Mouse (Mus musculus): ENCODE results near the gene Exoc3l2. TPM values are rescaled to one million over a fixed set of nuclear protein-coding genes. Genes with fewer than 3 reads are reported as not detected.

The Exoc3l2 gene
- polyA plus RNA-seq (2015; fragmentation: Nextera tagmentation; extraction: Ambion mirVana) = 3.6 and 3.9 TPM in 2 replicates

DNA sequence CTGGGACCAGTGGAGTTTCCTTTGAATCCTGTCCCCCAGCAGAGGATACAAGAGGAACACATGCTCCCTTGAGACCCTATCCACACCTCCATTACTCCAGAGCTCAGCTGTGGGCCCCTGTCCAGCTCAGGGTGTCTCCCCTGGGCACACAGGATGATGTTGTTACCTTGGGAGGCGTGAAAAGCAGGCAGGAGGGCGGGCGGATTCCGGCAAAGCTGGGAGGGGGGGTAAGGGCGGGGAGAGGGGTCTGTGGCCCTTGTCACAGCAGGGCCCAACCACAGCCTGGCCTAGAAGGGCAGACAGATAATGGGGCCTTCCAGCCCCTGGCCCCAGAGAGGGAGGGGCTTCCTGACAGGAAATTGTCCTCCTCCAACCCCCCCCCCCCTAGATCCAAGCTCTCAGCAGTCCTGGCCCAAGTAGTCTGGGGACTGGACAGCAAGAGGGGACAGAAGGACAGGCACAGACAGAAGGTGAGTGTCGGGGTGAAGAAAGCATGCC is at the start of gene Exoc3l2:
Gene Exoc3l2 (plus strand): TSS at position 448 of the 498 bp plus-strand sequence.

DNA sequence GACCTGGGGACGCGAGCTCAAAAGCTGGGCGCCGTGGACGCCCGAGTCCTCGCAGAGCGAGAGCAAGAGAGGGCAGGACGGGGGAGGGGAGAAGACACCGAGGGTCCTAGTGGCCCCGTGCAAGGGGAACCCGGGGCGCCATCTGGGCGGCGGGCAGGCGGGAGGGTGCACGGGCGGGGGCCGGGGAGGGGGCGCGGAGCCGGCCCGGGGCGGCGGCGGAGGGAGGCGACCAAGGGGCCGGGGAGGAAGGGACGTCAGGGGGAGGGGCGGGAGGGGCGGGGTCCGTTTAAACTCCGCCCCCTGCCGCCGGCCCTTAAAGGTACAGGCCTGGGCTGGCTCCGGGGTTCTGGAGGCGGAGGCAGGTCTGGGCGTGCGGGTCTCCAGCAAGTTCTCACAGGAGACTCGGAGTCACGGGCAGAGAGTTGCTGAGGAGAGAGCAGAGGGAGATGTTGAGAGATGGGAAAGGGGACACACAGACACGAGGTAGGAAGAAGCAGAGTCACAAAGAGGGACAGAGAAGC is 4.5 kb upstream of the Exoc3l2 start, which contains the start of gene Mark4:
Gene Mark4 (minus strand): TSS at position 231 of the 521 bp plus-strand sequence.

DNA sequence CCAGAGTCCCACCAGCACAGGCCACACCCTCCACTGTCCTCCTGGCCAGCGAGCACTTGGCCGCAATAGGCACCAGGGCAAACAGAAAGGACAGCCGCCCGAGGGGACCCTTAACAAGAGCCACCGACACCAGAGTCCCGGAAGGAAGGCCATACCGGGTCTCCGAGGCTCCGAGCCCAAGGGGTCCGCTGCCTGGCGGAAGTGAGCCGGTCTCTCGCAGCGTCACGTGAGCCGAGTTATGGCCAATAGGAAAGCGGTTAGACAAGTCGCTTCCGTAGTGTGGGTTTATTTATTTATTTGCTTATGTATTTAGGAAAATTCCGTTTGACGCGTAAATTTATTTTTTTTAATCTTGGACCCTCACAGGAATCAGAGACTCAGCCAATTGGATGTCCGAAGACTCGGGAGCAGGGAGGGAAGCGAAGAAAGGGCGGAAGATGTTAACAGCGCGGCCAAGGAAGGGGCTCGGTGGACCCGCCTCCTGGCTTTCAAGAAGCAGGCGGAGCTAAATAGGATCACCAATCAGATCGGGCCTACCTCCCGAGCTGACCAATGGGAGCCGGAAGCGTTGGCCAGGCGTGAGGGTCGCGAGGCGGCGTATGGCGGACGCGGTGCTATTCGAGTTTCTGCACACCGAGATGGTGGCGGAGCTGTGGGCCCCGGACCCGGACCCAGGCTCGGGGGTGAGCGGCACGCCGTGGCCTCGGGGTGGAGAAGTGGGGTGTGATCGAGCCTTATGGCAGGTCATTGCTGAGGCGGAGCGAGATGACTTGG is 45.2 kb downstream of the Exoc3l2 start, which contains the start of the genes Bloc1s3 and Trappc6a:
Gene Bloc1s3 (minus strand): TSS at position 218 of the 774 bp plus-strand sequence.
Gene Trappc6a (plus strand): TSS at position 246 of the 774 bp plus-strand sequence.

DNA sequence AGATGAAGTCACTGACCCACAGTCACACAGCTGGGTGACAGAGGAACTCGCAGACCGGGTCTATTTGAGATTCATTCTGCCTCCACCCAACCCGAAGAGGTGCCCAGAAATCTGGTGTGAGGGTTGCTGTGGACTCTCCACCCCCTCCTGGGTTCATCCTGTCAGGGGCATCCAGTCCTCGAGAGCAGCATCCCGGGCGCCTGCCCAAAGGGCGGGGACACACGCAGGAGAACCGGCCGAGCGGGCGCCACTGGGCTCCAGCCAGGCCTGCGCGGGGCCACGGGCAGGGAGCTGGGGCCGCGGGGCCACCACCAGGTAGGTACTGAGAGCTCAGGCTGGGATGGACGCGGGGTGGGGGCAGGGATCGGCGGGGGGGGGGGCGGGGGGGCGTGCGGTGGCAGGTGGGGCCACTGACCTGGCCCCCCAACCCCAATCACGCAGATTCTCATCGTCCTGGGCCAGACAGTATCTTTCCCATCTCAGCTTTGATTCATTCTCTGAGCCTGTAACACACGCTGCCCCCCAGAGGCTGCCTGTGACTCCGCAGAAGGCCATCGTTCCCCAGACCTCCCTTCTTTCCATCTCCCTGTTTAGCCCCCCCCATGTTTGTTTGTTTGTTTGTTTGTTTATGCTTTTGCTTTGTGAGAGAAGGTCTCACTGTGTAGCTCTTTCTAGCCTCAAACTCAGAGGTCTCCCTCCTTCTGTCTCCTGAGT is 54.7 kb downstream of the Exoc3l2 start, which contains the start of gene Nkpd1:
Gene Nkpd1 (plus strand): TSS at position 187 of the 714 bp plus-strand sequence.

Other genes starting within 250 kb of the Exoc3l2 start
- 33.3 and 38.2 TPM in 2 replicates for gene Opa3, start 235.0 kb upstream of the Exoc3l2 start, polyA plus RNA-seq (2015; fragmentation: Nextera tagmentation; extraction: Ambion mirVana)
- 31.8 and 36.1 TPM in 2 replicates for gene Vasp, start 191.5 kb upstream of the Exoc3l2 start, polyA plus RNA-seq (2015; fragmentation: Nextera tagmentation; extraction: Ambion mirVana)
- gene Ppm1n, start 183.3 kb upstream of the Exoc3l2 start, polyA plus RNA-seq (2015; fragmentation: Nextera tagmentation; extraction: Ambion mirVana) = 1.1 and 2.7 TPM in 2 replicates
- gene Rtn2, start 180.7 kb upstream of the Exoc3l2 start, polyA plus RNA-seq (2015; fragmentation: Nextera tagmentation; extraction: Ambion mirVana) = 119 and 126 TPM in 2 replicates
- gene Fosb, start 153.3 kb upstream of the Exoc3l2 start, polyA plus RNA-seq (2015; fragmentation: Nextera tagmentation; extraction: Ambion mirVana) = 0.13 and 0.23 TPM in 2 replicates
- gene Ercc1, start 118.6 kb upstream of the Exoc3l2 start, polyA plus RNA-seq (2015; fragmentation: Nextera tagmentation; extraction: Ambion mirVana) = 72.6 and 76.5 TPM in 2 replicates
- 19.8 and 23.3 TPM in 2 replicates for gene Cd3eap, start 103.8 kb upstream of the Exoc3l2 start, polyA plus RNA-seq (2015; fragmentation: Nextera tagmentation; extraction: Ambion mirVana)
- gene Ppp1r13l, start 103.6 kb upstream of the Exoc3l2 start, polyA plus RNA-seq (2015; fragmentation: Nextera tagmentation; extraction: Ambion mirVana) = 1.0 and 1.2 TPM in 2 replicates
- gene Ercc2, start 81.3 kb upstream of the Exoc3l2 start, polyA plus RNA-seq (2015; fragmentation: Nextera tagmentation; extraction: Ambion mirVana) = 13.1 and 15.2 TPM in 2 replicates
- gene Klc3, start 59.2 kb upstream of the Exoc3l2 start, polyA plus RNA-seq (2015; fragmentation: Nextera tagmentation; extraction: Ambion mirVana) = 1.0 and 1.9 TPM in 2 replicates
- 5.1 and 5.3 TPM in 2 replicates for gene Ckm, start 58.6 kb upstream of the Exoc3l2 start, polyA plus RNA-seq (2015; fragmentation: Nextera tagmentation; extraction: Ambion mirVana)
- 20.9 and 23.9 TPM in 2 replicates for gene Mark4, start 4.5 kb upstream of the Exoc3l2 start, polyA plus RNA-seq (2015; fragmentation: Nextera tagmentation; extraction: Ambion mirVana)
- gene Bloc1s3, start 45.0 kb downstream of the Exoc3l2 start, polyA plus RNA-seq (2015; fragmentation: Nextera tagmentation; extraction: Ambion mirVana) = 4.4 and 5.5 TPM in 2 replicates
- 36.9 and 39.7 TPM in 2 replicates for gene Trappc6a, start 45.1 kb downstream of the Exoc3l2 start, polyA plus RNA-seq (2015; fragmentation: Nextera tagmentation; extraction: Ambion mirVana)
- gene Nkpd1, start 54.5 kb downstream of the Exoc3l2 start, polyA plus RNA-seq (2015; fragmentation: Nextera tagmentation; extraction: Ambion mirVana) = 1.4 and 2.5 TPM in 2 replicates
- 40.4 and 42.7 TPM in 2 replicates for gene Ppp1r37, start 99.7 kb downstream of the Exoc3l2 start, polyA plus RNA-seq (2015; fragmentation: Nextera tagmentation; extraction: Ambion mirVana)
- 0.15 TPM in 1 of 2 replicates, not detected in the other for gene Zfp296, start 114.0 kb downstream of the Exoc3l2 start, polyA plus RNA-seq (2015; fragmentation: Nextera tagmentation; extraction: Ambion mirVana)
- gene Gemin7, start 114.3 kb downstream of the Exoc3l2 start, polyA plus RNA-seq (2015; fragmentation: Nextera tagmentation; extraction: Ambion mirVana) = 160 and 163 TPM in 2 replicates
- gene Clasrp, start 141.2 kb downstream of the Exoc3l2 start, polyA plus RNA-seq (2015; fragmentation: Nextera tagmentation; extraction: Ambion mirVana) = 58.6 and 67.4 TPM in 2 replicates
- 8.2 and 9.2 TPM in 2 replicates for gene Relb, start 166.1 kb downstream of the Exoc3l2 start, polyA plus RNA-seq (2015; fragmentation: Nextera tagmentation; extraction: Ambion mirVana)
- 168 and 169 TPM in 2 replicates for gene Clptm1, start 201.7 kb downstream of the Exoc3l2 start, polyA plus RNA-seq (2015; fragmentation: Nextera tagmentation; extraction: Ambion mirVana)
- gene Apoc2, start 214.6 kb downstream of the Exoc3l2 start, polyA plus RNA-seq (2015; fragmentation: Nextera tagmentation; extraction: Ambion mirVana) = 0.68 and 1.0 TPM in 2 replicates
- not detected in 2 replicates for gene Gm44805, start 218.1 kb downstream of the Exoc3l2 start, polyA plus RNA-seq (2015; fragmentation: Nextera tagmentation; extraction: Ambion mirVana)
- not detected in 2 replicates for gene Apoc4, start 218.1 kb downstream of the Exoc3l2 start, polyA plus RNA-seq (2015; fragmentation: Nextera tagmentation; extraction: Ambion mirVana)
- 20.8 and 34.8 TPM in 2 replicates for gene Apoc1, start 229.3 kb downstream of the Exoc3l2 start, polyA plus RNA-seq (2015; fragmentation: Nextera tagmentation; extraction: Ambion mirVana)
- 4,011 and 4,143 TPM in 2 replicates for gene Apoe, start 235.9 kb downstream of the Exoc3l2 start, polyA plus RNA-seq (2015; fragmentation: Nextera tagmentation; extraction: Ambion mirVana)